Mouse (Mus musculus) MEL (cell line): ENCODE results near the gene Cux1. TPM values are rescaled to one million over a fixed set of nuclear protein-coding genes. Genes with fewer than 3 reads are reported as not detected.

ENCODE experiments used
- DNase-seq: peaks from one replicate; pipeline ENCODE4 v3.0.0; 2011; ENCODE audit warnings: low read depth, low spot score
- H3K27ac ChIP-seq: 2 replicates; pipeline ENCODE4 v1.5.1; 2012; ENCODE audit warnings: low read depth, mild to moderate bottlenecking, control low read depth, low read length, moderate library complexity; ENCODE audit not compliant: control insufficient read depth
- H3K27me3 ChIP-seq, 2 experiments: fragments of 150-350 bp in 1 of 2; sonication (generic) in 1 of 2; 2 replicates each; pipeline ENCODE4 v1.6.1; 2012; ENCODE audit warnings: low read length in 2 of 2, mild to moderate bottlenecking in 2 of 2, improper control_type of control experiment in 1 of 2, moderate library complexity in 1 of 2; ENCODE audit not compliant: insufficient read depth in 2 of 2, control insufficient read depth in 1 of 2
- H3K36me3 ChIP-seq, 2 experiments: 2 replicates each; pipeline ENCODE4 v1.6.1; 2012 to 2014; ENCODE audit warnings: low read length in 2 of 2, improper control_type of control experiment in 1 of 2, inconsistent platforms in 1 of 2, mild to moderate bottlenecking in 1 of 2; ENCODE audit not compliant: insufficient read depth in 2 of 2, control insufficient read depth in 1 of 2
- H3K4me1 ChIP-seq, 2 experiments: fragments of 150-350 bp in 1 of 2; sonication (generic) in 1 of 2; 2 replicates each; pipeline ENCODE4 v1.6.1; 2012; ENCODE audit warnings: low read length in 2 of 2, improper control_type of control experiment in 1 of 2, mild to moderate bottlenecking in 1 of 2; ENCODE audit not compliant: insufficient read depth in 2 of 2, control insufficient read depth in 1 of 2
- H3K4me3 ChIP-seq, 2 experiments: fragments of 150-350 bp in 1 of 2; sonication (generic) in 1 of 2; 2 replicates each; pipeline ENCODE4 v1.5.1; 2012; ENCODE audit warnings: low read depth in 2 of 2, low read length in 2 of 2, mild to moderate bottlenecking in 2 of 2, moderate library complexity in 2 of 2, control low read depth in 1 of 2, improper control_type of control experiment in 1 of 2; ENCODE audit not compliant: control insufficient read depth in 1 of 2, insufficient read depth in 1 of 2
- H3K79me2 ChIP-seq: 2 replicates; pipeline ENCODE4 v1.6.1; 2012; ENCODE audit warnings: mild to moderate bottlenecking, low read length, moderate library complexity; ENCODE audit not compliant: control insufficient read depth, poor library complexity, insufficient read depth
- H3K9ac ChIP-seq: 2 replicates; pipeline ENCODE4 v1.6.1; 2012; ENCODE audit warnings: low read depth, mild to moderate bottlenecking, control low read depth, low read length, moderate library complexity; ENCODE audit not compliant: control insufficient read depth, poor library complexity, severe bottlenecking
- H3K9me3 ChIP-seq: fragments of 150-350 bp; sonication (generic); replicated peaks from 2 replicates; pipeline ENCODE4 v1.6.1; 2012; ENCODE audit warnings: mild to moderate bottlenecking, low read length, improper control_type of control experiment, moderate library complexity; ENCODE audit not compliant: insufficient read depth
- E2F4 ChIP-seq: IDR thresholded peaks from 2 replicates; pipeline ENCODE4 v1.6.1; 2011; ENCODE audit warnings: low read depth, low read length, improper control_type of control experiment, borderline replicate concordance
- ELF1 ChIP-seq: IDR thresholded peaks from 2 replicates; pipeline ENCODE4 v1.6.1; 2014; ENCODE audit warnings: low read depth, mild to moderate bottlenecking, inconsistent platforms, low read length, improper control_type of control experiment, moderate library complexity
- EP300 ChIP-seq, 2 experiments: IDR thresholded peaks; 2 replicates each; pipeline ENCODE4 v1.6.1; 2011; ENCODE audit warnings: improper control_type of control experiment in 2 of 2, low read length in 2 of 2, low read depth in 1 of 2, mild to moderate bottlenecking in 1 of 2
- ETS1 ChIP-seq: IDR thresholded peaks from 2 replicates; pipeline ENCODE4 v1.6.1; 2012; ENCODE audit warnings: low read depth, mild to moderate bottlenecking, inconsistent platforms, low read length, improper control_type of control experiment, moderate library complexity
- GABPA ChIP-seq: IDR thresholded peaks from 2 replicates; pipeline ENCODE4 v1.6.1; 2012; ENCODE audit warnings: low read depth, mild to moderate bottlenecking, inconsistent platforms, low read length, improper control_type of control experiment, moderate library complexity
- GATA1 ChIP-seq: IDR thresholded peaks from 2 replicates; pipeline ENCODE4 v1.6.1; 2011; ENCODE audit warnings: low read depth, low read length, improper control_type of control experiment
- MAFK ChIP-seq: IDR thresholded peaks from 2 replicates; pipeline ENCODE4 v1.6.1; 2011; ENCODE audit warnings: low read depth, mild to moderate bottlenecking, low read length, improper control_type of control experiment, borderline replicate concordance
- MAX ChIP-seq: IDR thresholded peaks from 2 replicates; pipeline ENCODE4 v1.6.1; 2011; ENCODE audit warnings: low read length, improper control_type of control experiment
- MAZ ChIP-seq: IDR thresholded peaks from 2 replicates; pipeline ENCODE4 v1.6.1; 2012; ENCODE audit warnings: low read depth, mild to moderate bottlenecking, inconsistent platforms, low read length, improper control_type of control experiment
- MEF2A ChIP-seq: IDR thresholded peaks from 2 replicates; pipeline ENCODE4 v1.6.1; 2014; ENCODE audit warnings: low read depth, mild to moderate bottlenecking, inconsistent platforms, low read length, improper control_type of control experiment; ENCODE audit not compliant: poor library complexity, insufficient replicate concordance, severe bottlenecking; ENCODE audit errors: extremely low read depth
- POLR2A ChIP-seq, 2 experiments: IDR thresholded peaks; 2 replicates each; pipeline ENCODE4 v1.6.1; 2011 to 2012; ENCODE audit warnings: low read length in 2 of 2, mild to moderate bottlenecking in 2 of 2, control low read depth in 1 of 2, improper control_type of control experiment in 1 of 2, low read depth in 1 of 2, moderate library complexity in 1 of 2; ENCODE audit not compliant: control insufficient read depth in 1 of 2, insufficient read depth in 1 of 2, poor library complexity in 1 of 2
- POLR2AphosphoS2 ChIP-seq: IDR thresholded peaks from 2 replicates; pipeline ENCODE4 v1.6.1; 2011; ENCODE audit warnings: low read length, improper control_type of control experiment
- POLR2AphosphoS5 ChIP-seq: IDR thresholded peaks from 2 replicates; pipeline ENCODE4 v1.6.1; 2012; ENCODE audit warnings: low read depth, borderline replicate concordance, mild to moderate bottlenecking, inconsistent platforms, low read length, moderate library complexity, mixed read lengths
- RAD21 ChIP-seq: IDR thresholded peaks from 2 replicates; pipeline ENCODE4 v1.6.1; 2011; ENCODE audit warnings: mild to moderate bottlenecking, low read depth, low read length, improper control_type of control experiment
- RCOR1 ChIP-seq: IDR thresholded peaks from 2 replicates; pipeline ENCODE4 v1.6.1; 2012; ENCODE audit warnings: low read depth, mild to moderate bottlenecking, inconsistent platforms, low read length, improper control_type of control experiment
- TAL1 ChIP-seq: IDR thresholded peaks from 2 replicates; pipeline ENCODE4 v1.6.1; 2012; ENCODE audit warnings: mild to moderate bottlenecking, inconsistent platforms, low read length, moderate library complexity, mixed read lengths
- TBP ChIP-seq: IDR thresholded peaks from 2 replicates; pipeline ENCODE4 v1.8.0; 2011; ENCODE audit warnings: low read depth, low read length, improper control_type of control experiment
- UBTF ChIP-seq: IDR thresholded peaks from 2 replicates; pipeline ENCODE4 v1.6.1; 2012; ENCODE audit warnings: low read depth, mild to moderate bottlenecking, inconsistent platforms, low read length, improper control_type of control experiment, moderate library complexity, borderline replicate concordance; ENCODE audit not compliant: insufficient read depth
- USF1 ChIP-seq: IDR thresholded peaks from 2 replicates; pipeline ENCODE4 v1.6.1; 2014; ENCODE audit warnings: low read depth, mild to moderate bottlenecking, inconsistent platforms, low read length, improper control_type of control experiment, moderate library complexity
- USF2 ChIP-seq, 2 experiments: IDR thresholded peaks; 2 replicates each; pipeline ENCODE4 v1.6.1; 2011 to 2012; ENCODE audit warnings: improper control_type of control experiment in 2 of 2, low read length in 2 of 2, borderline replicate concordance in 1 of 2, inconsistent platforms in 1 of 2, low read depth in 1 of 2, mild to moderate bottlenecking in 1 of 2; ENCODE audit not compliant: insufficient read depth in 1 of 2
- ZKSCAN1 ChIP-seq: IDR thresholded peaks from 2 replicates; pipeline ENCODE4 v1.6.1; 2012; ENCODE audit warnings: low read depth, mild to moderate bottlenecking, inconsistent platforms, low read length, improper control_type of control experiment, moderate library complexity
- polyA plus RNA-seq, 2 experiments: library from polyadenylated mRNA; stranded (reverse) in 1 of 2; unstranded in 1 of 2; fragments of >175 nt in 1 of 2; fragments of >200 nt in 1 of 2; gene quantifications; 2 replicates each; pipeline versions ENCODE4 v1.2.1 to v1.2.4; 2012; ENCODE audit warnings: low replicate concordance in 2 of 2, low read depth in 1 of 2; ENCODE audit not compliant: insufficient read length in 2 of 2, insufficient read depth in 1 of 2, missing spikeins in 1 of 2
- total RNA-seq: library from RNA; depleted of rRNA; stranded (reverse); fragments of 300-350 nt; gene quantifications from 2 replicates; pipeline ENCODE4 v1.2.3, GENCODE M21; 2012

Cux1 gene
- total and polyA plus RNA-seq, 3 experiments, result 71.1 to 104 TPM; not detected in 1

- Histone ChIP-seq H3K79me2 (no peaks in the 10 kb centered on the region), H3K9ac (no peak overlapping the region), H3K27ac (no peak overlapping the region), H3K4me1 (0 out of 4 replicates have a peak, but pooled peaks cover 0 to 10% of the 10 kb centered on the region in 2 experiments), H3K27me3 (no peaks in the 10 kb centered on the region), H3K4me3 (no peak overlapping the region), H3K9me3 (no peaks in the 10 kb centered on the region), H3K36me3 (no peaks in the 10 kb centered on the region)
- no peak for DNase-seq
- TF ChIP-seq MAX (no peak), RAD21 (no peak)
These were observed 27.7 kb upstream of the Cux1 start for GRCm38 (mm10) chr5:136594896-136595540.

GRCm38 (mm10) chr5:136591816-136592499 is 24.7 kb upstream of the Cux1 start:
- H3K9me3 ChIP-seq, result no peaks in the 10 kb centered on the region
- no peak overlapping the region for H3K9ac ChIP-seq
- no peaks in the 10 kb centered on the region for H3K79me2 ChIP-seq
- H3K27me3 ChIP-seq, result no peaks in the 10 kb centered on the region; a peak in 1 of 4 replicates
- no peaks in the 10 kb centered on the region for H3K36me3 ChIP-seq
- TF ChIP-seq MAFK (no peak), UBTF (no peak), EP300 (IDR thresholded peaks at IDR 0.05; ENCODE audit: low read depth in 1 of 2, low read length in 2 of 2) (peak; percentile 32 to 41; a peak in 2 of 4 replicates), RCOR1 (peak; percentile 65), POLR2AphosphoS2 (no peak), POLR2AphosphoS5 (no peak), MAX (no peak), MAZ (no peak), USF2 (IDR thresholded peaks at IDR 0.05; ENCODE audit: borderline replicate concordance in 1 of 2, insufficient read depth in 1 of 2, low read depth in 1 of 2, low read length in 2 of 2) (no peak), E2F4 (no peak), GATA1 (peak; percentile 55; the same call in 1 of the 2 replicates), ETS1 (no peak), TAL1 (no peak), ELF1 (no peak), GABPA (no peak), USF1 (no peak), TBP (no peak), MEF2A (no peak), POLR2A (IDR thresholded peaks at IDR 0.05; ENCODE audit: control insufficient read depth in 1 of 2, insufficient read depth in 1 of 2, low read depth in 1 of 2, low read length in 2 of 2, poor library complexity in 1 of 2) (no peak), ZKSCAN1 (no peak)
- H3K27ac ChIP-seq, result no peak overlapping the region
- no peak overlapping the region for H3K4me3 ChIP-seq
- peaks cover 0 to 6% of the 10 kb centered on the region in 2 experiments; a peak in 1 of 4 replicates for H3K4me1 ChIP-seq
- no peak for DNase-seq
